Mouse (Mus musculus) olfactory bulb, adult 2 months (tissue): ENCODE measurements around the gene Pyroxd2. TPM values are rescaled to one million over a fixed set of nuclear protein-coding genes. Genes with fewer than 3 reads are reported as not detected.

ENCODE experiments used
- H3K27ac ChIP-seq: fragments of 200-500 bp; 2 replicates; pipeline ENCODE4 v1.5.1; 2012; ENCODE audit warnings: low read depth, low read length; ENCODE audit not compliant: insufficient read depth
- H3K4me1 ChIP-seq: fragments of 200-500 bp; 2 replicates; pipeline ENCODE4 v1.6.1; 2012; ENCODE audit warnings: low read length; ENCODE audit not compliant: control insufficient read depth, insufficient read depth
- H3K4me3 ChIP-seq: fragments of 200-500 bp; 2 replicates; pipeline ENCODE4 v1.5.1; 2012; ENCODE audit warnings: mild to moderate bottlenecking, low read depth, low read length, moderate library complexity; ENCODE audit not compliant: insufficient read depth
- CTCF ChIP-seq: fragments of 200-500 bp; IDR thresholded peaks from 2 replicates; pipeline ENCODE4 v1.5.1; 2012; ENCODE audit warnings: low read depth, mild to moderate bottlenecking, low read length, moderate library complexity; ENCODE audit not compliant: insufficient read depth
- POLR2A ChIP-seq: fragments of 200-500 bp; IDR thresholded peaks from 2 replicates; pipeline ENCODE4 v1.6.1; 2012; ENCODE audit warnings: mild to moderate bottlenecking, low read depth, low read length, moderate library complexity; ENCODE audit not compliant: insufficient read depth
- whole genome bisulfite sequencing: fragments of 180-500 bp; shearing (Covaris S2); methylation state at CpG from one replicate; pipeline ENCODE4 v1.1.7; 2018; 5-methylcytosine and 5-hydroxymethylcytosine counted together
- polyA plus RNA-seq: library from polyadenylated mRNA; stranded (reverse); fragments of >200 nt; gene quantifications from 2 replicates; pipeline ENCODE4 v1.2.4, GENCODE M21; 2012; ENCODE audit warnings: low replicate concordance; ENCODE audit not compliant: missing spikeins, insufficient read depth, insufficient read length

Pyroxd2 gene
- polyA plus RNA-seq, 1 experiment = not detected

- no peak overlapping the region for H3K27ac ChIP-seq
- H3K4me3 ChIP-seq = no peak overlapping the region
- H3K4me1 ChIP-seq = peaks cover 5% of the 10 kb centered on the region
- 86% methylated on average over 10 of the region's 10 CpGs for WGBS
- TF ChIP-seq POLR2A (no peak), CTCF (no peak)
Measured at GRCm38 (mm10) chr19:42678191-42678590, 74.4 kb downstream of the Pyroxd2 start.

DNA sequence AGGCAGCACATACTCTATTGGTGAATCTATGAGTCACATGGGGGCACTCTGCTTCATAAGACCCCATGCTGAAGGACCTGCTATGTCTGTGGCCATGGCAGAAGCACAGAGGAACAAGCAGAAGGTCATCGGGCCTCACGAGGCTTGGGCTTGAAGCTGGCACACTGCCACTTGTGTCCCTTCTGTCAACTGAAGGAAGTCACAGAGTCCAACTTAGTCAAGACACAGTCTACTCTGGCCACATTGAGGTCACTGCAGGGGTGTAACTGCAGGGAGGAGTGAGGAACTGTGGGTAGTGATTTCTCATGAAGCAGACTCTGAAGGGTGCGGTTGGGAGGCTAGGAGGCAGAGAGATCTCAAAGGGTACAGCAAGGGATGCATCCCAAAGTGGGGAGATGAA is 75.1 kb downstream of the Pyroxd2 start:
- Histone ChIP-seq H3K4me3 (no peak overlapping the region), H3K4me1 (peaks cover 9% of the 10 kb centered on the region), H3K27ac (no peak overlapping the region)
- TF ChIP-seq POLR2A = no peak
- no peak for TF ChIP-seq CTCF
- 91% methylated on average over 3 of the region's 3 CpGs for WGBS

GRCm38 (mm10) chr19:42676931-42677330 is 75.6 kb downstream of the Pyroxd2 start:
- H3K4me1 ChIP-seq = peaks cover 9% of the 10 kb centered on the region
- no peak overlapping the region for H3K27ac ChIP-seq
- TF ChIP-seq POLR2A (no peak), CTCF (no peak)
- 85% methylated on average over 3 of the region's 3 CpGs for WGBS
- no peak overlapping the region for H3K4me3 ChIP-seq

Other genes with a start within 250 kb of the Pyroxd2 start
- gene R3hcc1l, start 234.0 kb downstream of the Pyroxd2 start, polyA plus RNA-seq = not detected in 2 replicates
- gene Loxl4, start 140.0 kb downstream of the Pyroxd2 start, polyA plus RNA-seq = not detected in 2 replicates
- gene Hps1, start 27.2 kb upstream of the Pyroxd2 start, polyA plus RNA-seq = not detected in 2 replicates